Mouse (Mus musculus) lung, adult 2 months (tissue): ENCODE results near the gene Gabrb3.

Experiments used
- CTCF ChIP-seq: fragments of 200-500 bp; IDR thresholded peaks from 2 replicates; pipeline ENCODE4 v1.5.1; 2011; ENCODE audit warnings: mild to moderate bottlenecking, low read length, control low read depth; ENCODE audit not compliant: insufficient read depth
- POLR2A ChIP-seq: fragments of 200-500 bp; IDR thresholded peaks from 2 replicates; pipeline ENCODE4 v1.6.1; 2011; ENCODE audit warnings: low read depth, mild to moderate bottlenecking, control low read depth, low read length, borderline replicate concordance; ENCODE audit errors: extremely low read depth

DNA sequence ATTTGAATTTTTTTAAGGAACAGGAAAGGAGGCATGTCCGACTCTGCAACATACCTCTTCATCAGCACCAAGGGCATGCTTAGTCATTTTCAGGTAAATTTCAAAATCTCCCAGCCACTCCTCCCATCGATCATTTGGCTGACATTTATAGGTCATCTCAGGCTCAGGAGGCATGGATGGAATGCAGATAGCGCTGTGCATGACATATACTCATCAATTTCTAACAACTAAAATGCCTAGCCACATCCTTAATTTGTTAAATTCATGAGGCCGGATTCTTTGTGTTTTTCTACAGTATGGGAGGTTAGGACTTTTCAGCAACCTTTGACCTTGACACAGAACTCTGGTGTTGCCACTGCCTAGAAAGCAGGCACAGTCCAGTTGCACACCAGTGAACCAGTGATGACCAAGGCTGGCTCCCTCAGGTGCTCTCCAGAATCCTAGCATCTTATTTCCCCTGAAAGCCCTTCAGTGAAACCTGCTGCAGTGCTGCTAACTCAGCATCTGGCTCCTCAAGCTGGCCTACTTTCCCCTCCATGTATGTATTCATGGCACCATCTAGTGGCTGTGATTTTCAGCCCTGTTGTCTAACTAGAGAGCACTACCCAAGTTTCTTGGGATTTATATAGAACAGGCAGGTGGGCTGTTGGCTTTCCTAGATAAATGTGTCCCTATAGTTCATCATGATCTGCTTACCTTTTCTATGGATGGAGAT is 54.5 kb downstream of the Gabrb3 start:
- TF ChIP-seq CTCF (no peak), POLR2A (no peak)
